Mouse (Mus musculus) embryonic facial prominence, embryonic 12.5 days (tissue): Measurements from ENCODE around the gene Phb2. TPM values are rescaled to one million over a fixed set of nuclear protein-coding genes. Genes with fewer than 3 reads are reported as not detected.

Source experiments
- ATAC-seq: fragments of 200-750 bp; cut with Nextera tagmentation; 2 replicates; pipeline ENCODE4 v1.8.0; 2017; ENCODE audit not compliant: insufficient number of reproducible peaks, insufficient read depth, low FRiP score, low TSS enrichment
- H3K27ac ChIP-seq: fragments of 300-500 bp; sonication (generic); 2 replicates; pipeline ENCODE4 v1.5.1; 2016; ENCODE audit warnings: mild to moderate bottlenecking
- H3K27me3 ChIP-seq: fragments of 300-500 bp; sonication (generic); 2 replicates; pipeline ENCODE4 v1.6.1; 2016; ENCODE audit warnings: mild to moderate bottlenecking, moderate library complexity
- H3K36me3 ChIP-seq: fragments of 300-500 bp; sonication (generic); 2 replicates; pipeline ENCODE4 v1.6.1; 2016; ENCODE audit warnings: mild to moderate bottlenecking
- H3K4me1 ChIP-seq: fragments of 300-500 bp; sonication (generic); 2 replicates; pipeline ENCODE4 v1.6.1; 2016
- H3K4me2 ChIP-seq: fragments of 300-500 bp; sonication (generic); replicated peaks from 2 replicates; pipeline ENCODE4 v1.6.1; 2016; ENCODE audit warnings: mild to moderate bottlenecking, moderate library complexity
- H3K4me3 ChIP-seq: fragments of 300-500 bp; sonication (generic); 2 replicates; pipeline ENCODE4 v1.5.1; 2016; ENCODE audit warnings: mild to moderate bottlenecking
- H3K9ac ChIP-seq: fragments of 300-500 bp; sonication (generic); 2 replicates; pipeline ENCODE4 v1.6.1; 2016; ENCODE audit warnings: mild to moderate bottlenecking, moderate library complexity
- H3K9me3 ChIP-seq: fragments of 300-500 bp; sonication (generic); 2 replicates; pipeline ENCODE4 v1.6.1; 2016; ENCODE audit warnings: mild to moderate bottlenecking, moderate library complexity
- WGBS: fragments of 180-500 bp; shearing (Covaris S2); methylation state at CpG from one replicate; pipeline ENCODE4 v1.1.7; 2016; 5-methylcytosine and 5-hydroxymethylcytosine counted together
- microRNA counts: library from miRNA; unstranded; fragments of <30 nt; microRNA quantifications from one replicate; lab custom pipeline; 2017
- microRNA-seq: library from miRNA; unstranded; fragments of <30 nt; microRNA quantifications from one replicate; pipeline ENCODE4, GENCODE M21; 2017
- polyA plus RNA-seq: library from polyadenylated mRNA; unstranded; fragments of >200 nt; fragmentation: Nextera tagmentation; extraction: Ambion mirVana; gene quantifications from 2 replicates; pipeline ENCODE4 v1.2.1, GENCODE M21; 2016

Phb2 gene
- polyA plus RNA-seq, 1 experiment from 2014 or later, result 370 TPM

GRCm38 (mm10) chr6:124756652-124757350 lies 44.7 kb downstream of the Phb2 start:
- Histone ChIP-seq H3K9me3 (no peaks in the 10 kb centered on the region), H3K4me1 (peaks cover 41% of the 10 kb centered on the region), H3K4me3 (peak overlapping the region; percentile 74), H3K9ac (peak overlapping the region; percentile 98), H3K27ac (peak overlapping the region; percentile 99), H3K36me3 (no peaks in the 10 kb centered on the region), H3K4me2 (peak overlapping the region; percentile 78), H3K27me3 (no peaks in the 10 kb centered on the region)
- 1% methylated on average over 50 of the region's 54 CpGs for WGBS
- peak; percentile 77 for ATAC-seq

GRCm38 (mm10) chr6:124757351-124757880 lies 45.3 kb downstream of the Phb2 start:
- Histone ChIP-seq H3K27me3 (no peaks in the 10 kb centered on the region), H3K9me3 (no peaks in the 10 kb centered on the region), H3K9ac (peak overlapping the region; percentile 98), H3K4me1 (peaks cover 41% of the 10 kb centered on the region), H3K4me3 (peak overlapping the region; percentile 74), H3K4me2 (peak overlapping the region; percentile 78), H3K27ac (peak overlapping the region; percentile 99), H3K36me3 (no peaks in the 10 kb centered on the region)
- 6% methylated on average over 5 of the region's 5 CpGs for WGBS
- ATAC-seq, result no peak

- H3K4me2 ChIP-seq, result peak overlapping the region; percentile 78
- no peaks in the 10 kb centered on the region for H3K36me3 ChIP-seq
- H3K9ac ChIP-seq, result peak overlapping the region; percentile 98
- ATAC-seq, result no peak
- H3K4me1 ChIP-seq, result peaks cover 41% of the 10 kb centered on the region
- H3K27ac ChIP-seq, result peak overlapping the region; percentile 99
- peak overlapping the region; percentile 74 for H3K4me3 ChIP-seq
- WGBS, result 24% methylated on average over 5 of the region's 5 CpGs
- H3K9me3 ChIP-seq, result no peaks in the 10 kb centered on the region
- H3K27me3 ChIP-seq, result no peaks in the 10 kb centered on the region
Observed at GRCm38 (mm10) chr6:124757909-124758848, 46.0 kb downstream of the Phb2 start.

- Histone ChIP-seq H3K9ac (peak overlapping the region; percentile 40; the same call in 1 of the 2 replicates), H3K27ac (peak overlapping the region; percentile 99), H3K4me1 (peaks cover 41% of the 10 kb centered on the region), H3K27me3 (no peaks in the 10 kb centered on the region), H3K4me3 (0 out of 2 replicates have a peak overlapping the region, but pooled peaks have one; percentile 4), H3K4me2 (peak overlapping the region; percentile 78), H3K9me3 (no peaks in the 10 kb centered on the region), H3K36me3 (no peaks in the 10 kb centered on the region)
- ATAC-seq, result no peak
- 61% methylated on average over 2 of the region's 2 CpGs for WGBS
Observed at GRCm38 (mm10) chr6:124758849-124759232, 46.7 kb downstream of the Phb2 start.

GRCm38 (mm10) chr6:124759259-124759658 lies 47.1 kb downstream of the Phb2 start:
- no peak for ATAC-seq
- no peaks in the 10 kb centered on the region for H3K27me3 ChIP-seq
- peak overlapping the region; percentile 78 for H3K4me2 ChIP-seq
- WGBS, result 3% methylated on average over 5 of the region's 5 CpGs
- peaks cover 36% of the 10 kb centered on the region for H3K4me1 ChIP-seq
- no peak overlapping the region for H3K9ac ChIP-seq
- H3K27ac ChIP-seq, result peak overlapping the region; percentile 99
- H3K4me3 ChIP-seq, result 0 out of 2 replicates have a peak overlapping the region, but pooled peaks have one; percentile 4
- no peaks in the 10 kb centered on the region for H3K36me3 ChIP-seq
- no peaks in the 10 kb centered on the region for H3K9me3 ChIP-seq

- Histone ChIP-seq H3K4me2 (no peak overlapping the region), H3K27me3 (peaks cover 17% of the 10 kb centered on the region), H3K27ac (no peak overlapping the region), H3K36me3 (no peaks in the 10 kb centered on the region), H3K4me1 (peaks cover 20% of the 10 kb centered on the region), H3K9me3 (no peaks in the 10 kb centered on the region), H3K9ac (no peak overlapping the region), H3K4me3 (no peak overlapping the region)
- ATAC-seq, result no peak
- 83% methylated on average over 7 of the region's 7 CpGs for WGBS
Observed at GRCm38 (mm10) chr6:124765951-124766350, 53.8 kb downstream of the Phb2 start.

MicroRNAs within 50 kb of the gene (microRNA counts, 519-probe panel; counts per million panel counts)
- 3,298 counts per million, percentile 72 among the panel's probes with 10 or more counts for microRNA mmu-miR-141 (lab: Ali Mortazavi, UCI)
- microRNA mmu-miR-200c (lab: Ali Mortazavi, UCI), result 5,481 counts per million, percentile 90 among the panel's probes with 10 or more counts

Small RNA genes within 50 kb of the gene (microRNA-seq; reads per million reads assigned to microRNA genes)
- 657 reads per million, percentile 73 among the genes with 10 or more reads in this experiment for gene Mir141
- gene Mir200c, result 5,297 reads per million, percentile 90 among the genes with 10 or more reads in this experiment

Other genes with a start within 250 kb of the Phb2 start
- 13.1 and 13.8 TPM in 2 replicates for gene Clstn3, start 247.5 kb upstream of the Phb2 start, polyA plus RNA-seq
- 0.24 and 0.45 TPM in 2 replicates for gene C1rl, start 219.2 kb upstream of the Phb2 start, polyA plus RNA-seq
- gene C1ra, start 199.9 kb upstream of the Phb2 start, polyA plus RNA-seq, result 0.55 and 0.57 TPM in 2 replicates
- 1.1 and 1.4 TPM in 2 replicates for gene C1s1, start 170.0 kb upstream of the Phb2 start, polyA plus RNA-seq
- gene C1rb, start 142.0 kb upstream of the Phb2 start, polyA plus RNA-seq, result not detected in 2 replicates
- gene C1s2, start 76.3 kb upstream of the Phb2 start, polyA plus RNA-seq, result not detected in 2 replicates
- gene Lpcat3, start 49.3 kb upstream of the Phb2 start, polyA plus RNA-seq, result 46.0 and 49.1 TPM in 2 replicates
- 192 and 199 TPM in 2 replicates for gene Emg1, start 158 bp upstream of the Phb2 start, polyA plus RNA-seq
- 6.7 TPM in 2 replicates for gene Ptpn6, start 26.4 kb downstream of the Phb2 start, polyA plus RNA-seq
- gene Grcc10, start 29.0 kb downstream of the Phb2 start, polyA plus RNA-seq, result 498 and 530 TPM in 2 replicates
- gene Gm45234, start 43.7 kb downstream of the Phb2 start, polyA plus RNA-seq, result not detected in 2 replicates
- 20.1 and 20.5 TPM in 2 replicates for gene Atn1, start 44.2 kb downstream of the Phb2 start, polyA plus RNA-seq
- 9.7 and 10.2 TPM in 2 replicates for gene Eno2, start 57.3 kb downstream of the Phb2 start, polyA plus RNA-seq
- gene Lrrc23, start 67.4 kb downstream of the Phb2 start, polyA plus RNA-seq, result 0.59 and 1.0 TPM in 2 replicates
- 7.8 and 10.5 TPM in 2 replicates for gene Spsb2, start 96.3 kb downstream of the Phb2 start, polyA plus RNA-seq
- 615 and 621 TPM in 2 replicates for gene Tpi1, start 102.0 kb downstream of the Phb2 start, polyA plus RNA-seq
- 191 and 197 TPM in 2 replicates for gene Usp5, start 117.1 kb downstream of the Phb2 start, polyA plus RNA-seq
- gene Cdca3, start 117.2 kb downstream of the Phb2 start, polyA plus RNA-seq, result 157 and 166 TPM in 2 replicates
- 0.58 and 1.0 TPM in 2 replicates for gene Gnb3, start 127.9 kb downstream of the Phb2 start, polyA plus RNA-seq
- gene P3h3, start 145.4 kb downstream of the Phb2 start, polyA plus RNA-seq, result 61.7 and 68.9 TPM in 2 replicates
- 3.4 and 3.6 TPM in 2 replicates for gene Gpr162, start 151.6 kb downstream of the Phb2 start, polyA plus RNA-seq
- gene Cd4, start 175.9 kb downstream of the Phb2 start, polyA plus RNA-seq, result 0.09 and 0.39 TPM in 2 replicates
- gene Lag3, start 199.4 kb downstream of the Phb2 start, polyA plus RNA-seq, result 3.1 and 4.1 TPM in 2 replicates
- 390 and 395 TPM in 2 replicates for gene Ptms, start 207.8 kb downstream of the Phb2 start, polyA plus RNA-seq
- 419 and 427 TPM in 2 replicates for gene Mlf2, start 219.1 kb downstream of the Phb2 start, polyA plus RNA-seq